Mouse (Mus musculus) embryonic facial prominence, embryonic 10.5 days (tissue): Measurements from ENCODE around the gene Cacna1c. TPM values are rescaled to one million over a fixed set of nuclear protein-coding genes. Genes with fewer than 3 reads are reported as not detected.

Experiments used
- DNase-seq: peaks from one replicate; pipeline ENCODE4 v3.0.0-alpha.2; 2017; ENCODE audit warnings: low spot score
- H3K27ac ChIP-seq: fragments of 300-500 bp; sonication (generic); replicated peaks from 2 replicates; pipeline ENCODE4 v1.5.1; 2016; ENCODE audit warnings: mild to moderate bottlenecking
- H3K27me3 ChIP-seq: fragments of 300-500 bp; sonication (generic); replicated peaks from 2 replicates; pipeline ENCODE4 v1.6.1; 2016; ENCODE audit warnings: low read depth, mild to moderate bottlenecking; ENCODE audit not compliant: poor library complexity, severe bottlenecking
- H3K36me3 ChIP-seq: fragments of 300-500 bp; sonication (generic); replicated peaks from 2 replicates; pipeline ENCODE4 v1.6.1; 2016; ENCODE audit warnings: mild to moderate bottlenecking, moderate library complexity
- H3K4me1 ChIP-seq: fragments of 300-500 bp; sonication (generic); 2 replicates; pipeline ENCODE4 v1.6.1; 2016
- H3K4me3 ChIP-seq: fragments of 300-500 bp; sonication (generic); 2 replicates; pipeline ENCODE4 v1.5.1; 2016; ENCODE audit warnings: mild to moderate bottlenecking, moderate library complexity
- H3K9me3 ChIP-seq: fragments of 300-500 bp; sonication (generic); 2 replicates; pipeline ENCODE4 v1.6.1; 2016; ENCODE audit warnings: mild to moderate bottlenecking
- WGBS: fragments of 180-500 bp; shearing (Covaris S2); methylation state at CpG from one replicate; pipeline ENCODE4 v1.1.7; 2016; 5-methylcytosine and 5-hydroxymethylcytosine counted together
- polyA plus RNA-seq: library from polyadenylated mRNA; unstranded; fragments of >200 nt; fragmentation: Nextera tagmentation; extraction: Ambion mirVana; gene quantifications from 2 replicates; pipeline ENCODE4 v1.2.1, GENCODE M21; 2016

The Cacna1c gene
- polyA plus RNA-seq, 1 experiment from 2014 or later = 4.9 TPM

DNA sequence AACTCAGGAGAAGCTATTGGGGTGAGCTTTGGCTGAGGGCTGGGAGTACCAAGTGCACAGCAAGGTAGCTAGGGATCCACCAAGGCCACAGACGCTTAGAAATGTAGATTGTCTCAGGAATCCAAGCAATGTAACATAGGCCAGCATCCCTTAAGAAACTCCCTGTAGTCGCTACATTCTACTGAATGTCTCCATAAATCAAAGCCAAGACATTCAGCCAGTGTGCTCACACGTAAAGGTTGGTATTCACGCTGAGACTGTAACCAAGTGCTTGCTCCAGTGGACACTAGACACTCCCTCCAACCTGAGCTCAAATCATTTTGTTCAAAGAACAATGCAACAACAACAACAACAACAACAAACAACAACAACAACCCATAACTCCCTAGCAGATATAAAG, 368.0 kb downstream of the Cacna1c start:
- H3K27ac ChIP-seq = peak overlapping the region; percentile 61
- no peak overlapping the region for H3K4me3 ChIP-seq
- no peaks in the 10 kb centered on the region for H3K9me3 ChIP-seq
- DNase-seq = no peak
- peaks cover 7% of the 10 kb centered on the region for H3K4me1 ChIP-seq
- H3K27me3 ChIP-seq = no peaks in the 10 kb centered on the region
- WGBS = 88% methylated on average over 4 of the region's 4 CpGs
- no peaks in the 10 kb centered on the region for H3K36me3 ChIP-seq

DNA sequence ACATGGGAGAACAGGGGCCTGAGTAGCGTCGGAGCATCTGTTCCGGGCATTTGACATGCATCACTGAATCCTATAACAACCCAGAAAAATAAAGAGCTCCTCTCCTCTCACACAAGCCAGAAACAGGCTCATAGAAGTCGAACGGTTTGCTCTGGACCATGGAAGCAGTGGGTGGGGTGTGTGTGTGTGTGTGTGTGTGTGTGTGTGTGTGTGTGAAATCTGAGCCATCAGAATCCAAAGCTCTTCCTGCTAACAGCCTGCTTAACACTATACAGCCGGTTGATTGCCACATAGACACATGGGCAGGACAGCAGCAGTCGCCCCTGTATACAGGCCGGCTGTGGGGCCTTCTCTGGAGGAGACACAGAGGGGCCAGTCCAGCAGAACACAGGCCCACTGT, 368.7 kb downstream of the Cacna1c start:
- 54% methylated on average over 8 of the region's 8 CpGs for WGBS
- peak overlapping the region; percentile 61 for H3K27ac ChIP-seq
- peak; percentile 42 for DNase-seq
- no peak overlapping the region for H3K4me3 ChIP-seq
- H3K36me3 ChIP-seq = no peaks in the 10 kb centered on the region
- peaks cover 7% of the 10 kb centered on the region for H3K4me1 ChIP-seq
- H3K27me3 ChIP-seq = no peaks in the 10 kb centered on the region
- no peaks in the 10 kb centered on the region for H3K9me3 ChIP-seq

DNA sequence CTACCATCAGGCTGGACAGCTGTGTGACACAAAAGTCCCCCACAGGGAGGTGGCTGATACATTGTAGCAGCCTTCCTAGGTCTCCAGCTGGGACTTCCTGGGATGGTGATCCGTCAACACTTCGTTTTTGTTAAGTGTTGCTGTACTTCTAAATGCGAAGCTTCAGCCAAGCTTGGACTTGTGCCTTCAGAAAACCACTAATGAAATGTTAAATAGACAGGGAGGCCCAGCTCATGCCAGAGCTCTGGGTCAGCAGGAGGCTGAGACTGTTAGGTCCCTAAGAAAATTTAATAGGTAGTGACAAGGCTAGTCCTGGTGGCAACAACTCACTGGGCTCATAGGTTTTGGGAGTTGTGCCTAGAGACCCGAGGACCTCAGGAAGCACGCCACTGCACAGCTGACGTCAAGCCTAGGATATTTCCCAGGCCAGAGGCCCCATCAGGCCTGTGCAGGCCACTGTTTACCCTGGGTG, 370.8 kb downstream of the Cacna1c start:
- Histone ChIP-seq H3K4me3 (no peak overlapping the region), H3K27ac (no peak overlapping the region), H3K4me1 (peaks cover 7% of the 10 kb centered on the region), H3K36me3 (no peaks in the 10 kb centered on the region), H3K9me3 (no peaks in the 10 kb centered on the region), H3K27me3 (no peaks in the 10 kb centered on the region)
- DNase-seq = no peak
- 73% methylated on average over 6 of the region's 6 CpGs for WGBS

DNA sequence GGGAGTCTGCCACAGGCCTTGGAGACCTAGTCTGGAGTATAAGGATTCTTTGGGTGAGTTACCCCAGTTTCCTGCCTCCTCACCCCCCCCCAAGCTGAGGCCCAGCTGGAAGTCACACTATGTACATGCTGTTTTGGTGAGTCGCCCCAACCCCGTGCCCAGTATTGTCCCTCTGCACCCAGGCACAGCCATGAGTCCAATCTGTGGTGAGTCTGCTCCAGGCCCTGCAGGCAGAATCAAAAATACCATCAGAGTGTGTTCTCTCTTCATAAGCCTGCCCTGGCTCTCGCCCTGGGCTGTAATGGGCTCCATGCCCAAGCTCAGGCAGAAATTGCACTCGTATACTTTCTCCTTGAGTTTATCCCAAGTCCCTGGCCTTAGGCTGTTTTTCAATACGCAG, 374.7 kb downstream of the Cacna1c start:
- DNase-seq = no peak
- Histone ChIP-seq H3K9me3 (no peaks in the 10 kb centered on the region), H3K36me3 (no peaks in the 10 kb centered on the region), H3K27ac (no peak overlapping the region), H3K4me3 (no peak overlapping the region), H3K4me1 (peaks cover 2% of the 10 kb centered on the region; the same call in 1 of the 2 replicates), H3K27me3 (no peaks in the 10 kb centered on the region)
- WGBS = 85% methylated on average over 5 of the region's 5 CpGs

DNA sequence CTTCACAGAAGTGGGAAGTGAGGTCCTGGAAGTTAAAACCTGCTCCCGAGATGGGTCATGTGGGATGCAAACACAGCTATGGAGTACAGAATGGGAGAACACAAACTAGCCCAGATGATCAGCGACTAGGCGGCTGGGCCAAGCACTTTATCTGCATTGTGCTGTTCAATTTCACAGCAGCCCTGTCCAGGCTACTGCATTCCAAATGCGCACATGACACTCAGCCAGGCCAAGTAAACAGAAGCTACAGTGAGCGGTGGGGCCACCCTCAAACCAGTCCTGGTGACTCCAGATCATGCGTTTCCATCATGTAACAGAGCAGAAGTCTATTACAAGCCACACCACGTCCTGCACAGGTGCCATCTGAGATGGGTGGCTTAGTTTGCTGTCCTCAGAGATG, 376.6 kb downstream of the Cacna1c start:
- H3K36me3 ChIP-seq = no peaks in the 10 kb centered on the region
- no peaks in the 10 kb centered on the region for H3K9me3 ChIP-seq
- DNase-seq = no peak
- H3K27me3 ChIP-seq = no peaks in the 10 kb centered on the region
- no peak overlapping the region for H3K4me3 ChIP-seq
- 83% methylated on average over 7 of the region's 7 CpGs for WGBS
- peaks cover 2% of the 10 kb centered on the region; the same call in 1 of the 2 replicates for H3K4me1 ChIP-seq
- no peak overlapping the region for H3K27ac ChIP-seq

DNA sequence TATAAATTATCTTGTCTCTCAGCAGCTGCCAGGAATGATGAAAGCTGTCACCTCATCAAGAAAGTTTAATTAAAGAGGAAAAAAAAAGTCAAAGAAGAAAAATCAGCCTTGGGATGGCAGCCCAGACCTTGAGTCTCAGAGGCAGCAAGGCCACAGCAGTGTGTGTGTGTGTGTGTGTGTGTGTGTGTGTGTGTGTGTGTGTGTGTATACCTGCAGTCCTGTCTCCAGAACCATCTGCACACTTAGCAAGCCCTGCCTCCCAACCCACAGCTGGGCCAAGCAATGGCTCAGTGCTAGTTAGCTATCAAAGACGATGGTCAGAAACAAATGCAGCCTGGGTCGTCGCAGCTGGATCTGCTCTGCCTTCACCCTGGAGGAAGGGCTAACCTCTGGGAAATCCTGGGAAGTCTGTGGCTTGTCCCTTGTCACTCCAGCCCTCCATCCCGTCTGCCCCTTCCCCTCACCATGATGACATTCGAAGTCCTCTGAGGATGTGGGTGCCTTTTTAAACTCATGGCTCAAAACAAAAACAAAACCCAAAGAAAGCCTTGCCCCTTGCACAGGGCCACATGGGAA, 378.2 kb downstream of the Cacna1c start:
- Histone ChIP-seq H3K4me1 (peaks cover 2% of the 10 kb centered on the region; the same call in 1 of the 2 replicates), H3K4me3 (no peak overlapping the region), H3K27ac (no peak overlapping the region), H3K9me3 (no peaks in the 10 kb centered on the region), H3K27me3 (no peaks in the 10 kb centered on the region), H3K36me3 (no peaks in the 10 kb centered on the region)
- 76% methylated on average over 5 of the region's 5 CpGs for WGBS
- no peak for DNase-seq

DNA sequence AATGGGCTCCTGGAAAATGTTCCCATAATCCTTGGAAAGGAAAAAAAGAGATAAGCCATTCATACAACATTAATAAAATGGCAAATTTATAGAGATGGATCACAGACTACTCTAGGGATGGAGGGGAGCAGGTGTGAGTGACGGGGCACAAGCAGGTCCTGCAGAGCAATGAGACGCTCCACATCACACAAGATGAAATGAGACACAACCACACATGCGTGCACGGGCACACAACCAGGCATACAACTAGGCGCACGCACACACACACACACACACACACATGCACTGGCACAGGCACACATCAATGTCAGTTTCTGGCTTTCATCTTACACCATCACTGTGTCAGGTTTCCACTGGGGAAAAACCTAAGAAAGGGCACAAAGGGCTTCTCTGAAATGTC, 380.0 kb downstream of the Cacna1c start:
- DNase-seq = no peak
- Histone ChIP-seq H3K36me3 (no peaks in the 10 kb centered on the region), H3K4me1 (peaks cover 2% of the 10 kb centered on the region; the same call in 1 of the 2 replicates), H3K27ac (no peak overlapping the region), H3K9me3 (no peaks in the 10 kb centered on the region), H3K27me3 (no peaks in the 10 kb centered on the region), H3K4me3 (no peak overlapping the region)
- WGBS = 92% methylated on average over 6 of the region's 6 CpGs

DNA sequence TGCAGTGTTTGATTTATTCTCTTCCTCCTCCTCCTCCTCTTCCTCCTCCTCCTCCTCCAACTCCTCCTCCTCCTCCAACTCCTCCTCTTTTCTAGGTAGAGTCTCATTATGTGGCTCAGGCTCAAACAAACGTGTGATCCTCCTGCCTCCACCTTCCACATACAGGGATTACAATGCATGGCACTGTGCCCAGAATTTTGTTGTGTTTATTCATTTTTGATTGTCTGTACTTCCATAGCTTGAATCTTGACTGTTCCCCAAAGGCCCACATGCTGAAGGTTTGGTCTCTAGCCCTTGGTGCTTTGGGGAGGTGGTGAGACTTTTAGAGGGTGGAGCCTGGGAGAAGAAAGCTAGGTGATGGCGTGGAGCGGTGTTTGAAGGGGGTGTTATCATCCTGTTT, 383.7 kb downstream of the Cacna1c start:
- DNase-seq = no peak
- no peak overlapping the region for H3K27ac ChIP-seq
- H3K27me3 ChIP-seq = no peaks in the 10 kb centered on the region
- H3K4me1 ChIP-seq = peaks cover 5% of the 10 kb centered on the region; the same call in 1 of the 2 replicates
- no peaks in the 10 kb centered on the region for H3K36me3 ChIP-seq
- 77% methylated on average over 3 of the region's 3 CpGs for WGBS
- no peaks in the 10 kb centered on the region for H3K9me3 ChIP-seq
- H3K4me3 ChIP-seq = no peak overlapping the region

DNA sequence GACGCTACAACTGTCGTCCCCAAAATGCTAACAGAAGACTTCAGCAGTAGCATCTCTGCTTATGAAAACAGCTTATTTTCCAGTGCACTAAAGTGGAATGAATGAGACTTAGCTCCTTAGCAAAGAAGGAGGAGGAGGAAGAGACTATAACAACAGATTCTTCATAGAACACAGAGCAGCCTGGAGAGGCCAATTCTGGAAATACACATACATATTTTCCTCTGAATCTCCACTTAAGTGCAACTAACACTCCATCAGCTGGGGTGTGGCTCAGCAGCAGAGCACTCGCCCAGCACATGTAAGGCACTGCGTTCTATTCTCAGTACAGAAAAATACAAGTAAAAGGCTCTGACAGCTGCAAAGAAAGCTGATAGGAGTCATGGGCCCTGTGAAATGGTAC, 384.2 kb downstream of the Cacna1c start:
- Histone ChIP-seq H3K27me3 (no peaks in the 10 kb centered on the region), H3K4me1 (peaks cover 5% of the 10 kb centered on the region; the same call in 1 of the 2 replicates), H3K4me3 (no peak overlapping the region), H3K9me3 (no peaks in the 10 kb centered on the region), H3K36me3 (no peaks in the 10 kb centered on the region), H3K27ac (no peak overlapping the region)
- no peak for DNase-seq
- 85% methylated on average over 4 of the region's 4 CpGs for WGBS

DNA sequence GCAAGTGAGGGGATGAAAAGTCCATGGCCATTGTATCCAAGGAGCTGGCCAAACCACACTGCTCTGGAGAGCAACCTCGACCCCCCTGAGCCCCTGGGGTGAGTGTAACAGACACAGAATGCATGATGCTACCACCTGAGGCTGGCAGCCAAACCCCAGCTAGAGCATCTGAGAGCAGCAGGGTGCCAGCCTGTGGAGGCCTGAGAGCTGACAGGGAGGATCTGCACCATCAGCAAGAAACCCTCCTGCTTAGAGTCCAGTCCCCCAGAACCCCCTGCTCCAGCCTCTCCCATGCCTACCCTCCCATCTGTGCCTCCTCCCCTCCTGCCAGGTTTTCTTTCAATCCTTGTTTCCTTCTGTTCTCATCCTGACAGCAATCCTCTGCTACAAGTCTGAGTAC, 385.4 kb downstream of the Cacna1c start:
- WGBS = 33% methylated on average over 1 of the region's 1 CpGs
- no peak for DNase-seq
- Histone ChIP-seq H3K27ac (no peak overlapping the region), H3K27me3 (no peaks in the 10 kb centered on the region), H3K4me1 (peaks cover 5% of the 10 kb centered on the region; the same call in 1 of the 2 replicates), H3K9me3 (no peaks in the 10 kb centered on the region), H3K4me3 (no peak overlapping the region), H3K36me3 (no peaks in the 10 kb centered on the region)

DNA sequence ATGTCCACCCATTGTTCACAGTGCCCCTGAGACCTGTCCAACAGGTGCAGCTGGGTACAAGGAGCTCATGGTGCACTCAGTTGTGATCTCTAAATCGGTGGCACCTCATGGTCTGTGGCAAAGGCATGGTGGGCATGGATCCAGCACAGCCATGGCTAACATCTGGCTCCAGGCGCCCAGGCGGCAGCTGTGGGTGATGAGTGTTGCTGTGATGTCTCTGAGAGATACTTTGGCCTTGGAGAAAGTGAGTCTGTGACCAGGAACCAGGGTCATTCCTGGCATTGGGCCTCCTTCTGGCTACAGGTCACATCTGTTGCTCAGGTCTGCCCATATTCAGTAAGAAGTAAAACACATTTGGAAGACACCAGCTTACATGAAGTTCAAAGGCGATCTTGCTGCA, 391.1 kb downstream of the Cacna1c start:
- no peak for DNase-seq
- Histone ChIP-seq H3K27me3 (no peaks in the 10 kb centered on the region), H3K9me3 (no peaks in the 10 kb centered on the region), H3K4me3 (no peak overlapping the region), H3K36me3 (no peaks in the 10 kb centered on the region), H3K4me1 (peaks cover 12% of the 10 kb centered on the region), H3K27ac (no peak overlapping the region)
- WGBS = 91% methylated on average over 4 of the region's 4 CpGs

DNA sequence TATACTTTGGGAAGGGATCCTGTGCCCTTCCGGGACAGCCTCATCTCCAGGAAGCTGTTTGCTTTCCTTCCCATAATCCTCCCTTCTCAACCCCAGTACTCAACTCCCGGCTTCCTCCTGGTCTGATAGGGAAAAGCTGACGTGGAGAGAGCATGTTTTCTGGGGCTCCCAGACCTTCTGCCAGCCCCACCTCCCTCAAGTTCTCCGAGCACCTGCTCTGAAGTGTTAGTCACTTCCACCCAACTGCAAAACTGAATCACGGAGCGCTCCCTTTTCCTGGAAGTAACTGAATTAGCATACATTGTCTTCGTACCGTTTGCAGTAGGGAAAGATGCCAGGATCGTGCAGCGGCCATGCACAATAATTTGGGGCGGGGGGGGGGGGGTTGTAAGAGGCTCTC, 393.9 kb downstream of the Cacna1c start:
- no peak overlapping the region for H3K4me3 ChIP-seq
- no peak overlapping the region for H3K27ac ChIP-seq
- WGBS = 74% methylated on average over 11 of the region's 11 CpGs
- no peaks in the 10 kb centered on the region for H3K27me3 ChIP-seq
- no peaks in the 10 kb centered on the region for H3K36me3 ChIP-seq
- peaks cover 7% of the 10 kb centered on the region for H3K4me1 ChIP-seq
- H3K9me3 ChIP-seq = no peaks in the 10 kb centered on the region
- DNase-seq = no peak

DNA sequence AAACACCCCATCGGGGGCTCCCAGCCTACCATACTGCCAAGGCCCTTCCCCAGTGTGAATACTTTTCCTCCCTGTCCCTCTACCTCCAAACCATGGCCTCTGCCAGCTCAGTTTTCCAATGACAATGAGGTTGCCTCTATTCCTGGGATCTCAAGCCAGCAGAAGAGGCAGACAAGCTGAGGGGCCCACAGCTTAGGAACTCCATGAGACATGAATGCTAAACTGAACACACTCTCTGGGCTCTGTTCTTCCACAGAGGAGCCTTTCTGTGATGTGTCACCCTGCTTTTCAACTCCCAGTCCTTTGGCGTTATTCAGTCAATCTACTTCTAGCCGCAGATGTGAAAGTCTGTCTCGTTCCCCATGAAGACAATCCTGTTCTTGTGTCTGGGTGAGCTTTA, 399.8 kb downstream of the Cacna1c start:
- Histone ChIP-seq H3K27me3 (no peaks in the 10 kb centered on the region), H3K9me3 (no peaks in the 10 kb centered on the region), H3K4me1 (peaks cover 16% of the 10 kb centered on the region), H3K27ac (no peak overlapping the region), H3K4me3 (no peak overlapping the region), H3K36me3 (no peaks in the 10 kb centered on the region)
- WGBS = 91% methylated on average over 4 of the region's 4 CpGs
- DNase-seq = no peak
